Mouse (Mus musculus) bone marrow macrophage, adult 2 months (primary cell): ENCODE data around the gene Sez6.

Experiments used
- CTCF ChIP-seq: IDR thresholded peaks from 2 replicates; pipeline ENCODE4 v1.5.1; 2012; ENCODE audit warnings: low read depth, mild to moderate bottlenecking, low read length, moderate library complexity
- POLR2A ChIP-seq: IDR thresholded peaks from 2 replicates; pipeline ENCODE4 v1.6.1; 2012; ENCODE audit warnings: mild to moderate bottlenecking, low read depth, low read length, borderline replicate concordance

DNA sequence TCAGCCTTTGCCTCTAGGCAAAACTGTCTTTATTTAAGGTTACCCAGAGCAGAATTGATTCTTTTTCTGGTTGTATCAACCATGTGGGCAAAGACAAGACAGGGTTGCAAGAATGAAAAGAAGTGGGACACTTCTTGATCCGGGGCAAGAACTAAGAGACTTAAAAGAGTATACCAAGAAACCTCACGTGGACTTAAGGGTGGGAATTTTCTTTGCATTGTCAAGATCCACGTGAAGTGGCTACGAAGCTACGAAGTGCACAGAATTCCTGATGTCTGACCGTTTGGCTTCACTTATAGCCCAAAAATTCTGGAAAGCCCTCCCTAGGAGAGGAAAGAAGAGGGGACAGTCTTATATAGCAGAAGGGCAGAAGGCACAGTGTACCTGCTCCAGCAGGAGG is 37.3 kb upstream of the Sez6 start:
- TF ChIP-seq POLR2A (no peak), CTCF (no peak)
